Mouse (Mus musculus) neural tube, embryonic 11.5 days (tissue): ENCODE data around the gene Mypn. TPM values are rescaled to one million over a fixed set of nuclear protein-coding genes. Genes with fewer than 3 reads are reported as not detected.

Experiments
- ATAC-seq: fragments of 200-750 bp; cut with Nextera tagmentation; 2 replicates; pipeline ENCODE4 v1.8.0; 2017; ENCODE audit warnings: moderate number of reproducible peaks, mild to moderate bottlenecking, moderate TSS enrichment, moderate library complexity; ENCODE audit not compliant: insufficient read depth, low FRiP score, low TSS enrichment
- DNase-seq: peaks from one replicate; pipeline ENCODE4 v3.0.0-alpha.2; 2015; ENCODE audit warnings: low spot score
- H3K27ac ChIP-seq: fragments of 300-500 bp; sonication (generic); 2 replicates; pipeline ENCODE4 v1.5.1; 2014; ENCODE audit warnings: low read depth, mild to moderate bottlenecking, low read length
- H3K27me3 ChIP-seq: fragments of 300-500 bp; sonication (generic); 2 replicates; pipeline ENCODE4 v1.6.1; 2014; ENCODE audit warnings: mild to moderate bottlenecking, low read length, mixed read lengths; ENCODE audit not compliant: control insufficient read depth, insufficient read depth
- H3K36me3 ChIP-seq: fragments of 300-500 bp; sonication (generic); 2 replicates; pipeline ENCODE4 v1.6.1; 2014; ENCODE audit warnings: mild to moderate bottlenecking, low read length, moderate library complexity, mixed read lengths; ENCODE audit not compliant: control insufficient read depth, insufficient read depth
- H3K4me1 ChIP-seq: fragments of 300-500 bp; sonication (generic); 2 replicates; pipeline ENCODE4 v1.6.1; 2014; ENCODE audit warnings: low read length, mixed read lengths; ENCODE audit not compliant: control insufficient read depth, insufficient read depth
- H3K4me2 ChIP-seq: fragments of 300-500 bp; sonication (generic); 2 replicates; pipeline ENCODE4 v1.6.1; 2014; ENCODE audit warnings: low read depth, mild to moderate bottlenecking, moderate library complexity
- H3K4me3 ChIP-seq: fragments of 300-500 bp; sonication (generic); 2 replicates; pipeline ENCODE4 v1.5.1; 2014; ENCODE audit warnings: low read depth, low read length
- H3K9ac ChIP-seq: fragments of 300-500 bp; sonication (generic); 2 replicates; pipeline ENCODE4 v1.6.1; 2014; ENCODE audit warnings: mild to moderate bottlenecking, low read length
- H3K9me3 ChIP-seq: fragments of 300-500 bp; sonication (generic); 2 replicates; pipeline ENCODE4 v1.6.1; 2016; ENCODE audit warnings: low read length; ENCODE audit not compliant: control insufficient read depth
- WGBS: fragments of 180-500 bp; shearing (Covaris S2); extraction: QIAGEN DNeasy Blood & Tissue Kit; methylation state at CpG from one replicate; pipeline ENCODE4 v1.1.7; 2014; 5-methylcytosine and 5-hydroxymethylcytosine counted together
- polyA plus RNA-seq: library from polyadenylated mRNA; unstranded; fragments of >200 nt; fragmentation: Nextera tagmentation; extraction: Ambion mirVana; gene quantifications from 2 replicates; pipeline ENCODE4 v1.2.1, GENCODE M21; 2014

Gene Mypn
- polyA plus RNA-seq, 1 experiment from 2014 or later = 0.90 TPM

- WGBS = 63% methylated on average over 2 of the region's 2 CpGs
- Histone ChIP-seq H3K4me1 (peaks cover 5% of the 10 kb centered on the region; the same call in 1 of the 2 replicates), H3K4me2 (no peak overlapping the region), H3K4me3 (no peak overlapping the region), H3K27ac (no peak overlapping the region), H3K27me3 (no peaks in the 10 kb centered on the region), H3K9ac (no peak overlapping the region), H3K36me3 (no peaks in the 10 kb centered on the region), H3K9me3 (no peaks in the 10 kb centered on the region)
- ATAC-seq = no peak
- DNase-seq = no peak
These were observed 37.1 kb upstream of the Mypn start for GRCm38 (mm10) chr10:63240868-63241271.

GRCm38 (mm10) chr10:63239848-63240247 is 36.1 kb upstream of the Mypn start:
- 86% methylated on average over 2 of the region's 2 CpGs for WGBS
- no peak for DNase-seq
- H3K4me2 ChIP-seq = no peak overlapping the region
- no peaks in the 10 kb centered on the region for H3K36me3 ChIP-seq
- no peaks in the 10 kb centered on the region for H3K9me3 ChIP-seq
- ATAC-seq = no peak
- H3K4me3 ChIP-seq = no peak overlapping the region
- H3K27me3 ChIP-seq = no peaks in the 10 kb centered on the region
- H3K9ac ChIP-seq = no peak overlapping the region
- peaks cover 4% of the 10 kb centered on the region; the same call in 1 of the 2 replicates for H3K4me1 ChIP-seq
- H3K27ac ChIP-seq = no peak overlapping the region

GRCm38 (mm10) chr10:63238090-63238489 is 34.3 kb upstream of the Mypn start:
- 84% methylated on average over 4 of the region's 4 CpGs for WGBS
- H3K4me1 ChIP-seq = peaks cover 2% of the 10 kb centered on the region; the same call in 1 of the 2 replicates
- no peak for DNase-seq
- no peak overlapping the region for H3K4me3 ChIP-seq
- no peaks in the 10 kb centered on the region for H3K36me3 ChIP-seq
- no peaks in the 10 kb centered on the region for H3K27me3 ChIP-seq
- no peaks in the 10 kb centered on the region for H3K9me3 ChIP-seq
- no peak overlapping the region for H3K27ac ChIP-seq
- no peak for ATAC-seq
- no peak overlapping the region for H3K9ac ChIP-seq
- H3K4me2 ChIP-seq = no peak overlapping the region

GRCm38 (mm10) chr10:63237206-63237605 is 33.5 kb upstream of the Mypn start:
- H3K4me3 ChIP-seq = no peak overlapping the region

GRCm38 (mm10) chr10:63236663-63237062 is 32.9 kb upstream of the Mypn start:
- Histone ChIP-seq H3K4me2 (no peak overlapping the region), H3K27ac (no peak overlapping the region), H3K27me3 (no peaks in the 10 kb centered on the region), H3K4me3 (no peak overlapping the region), H3K9me3 (no peaks in the 10 kb centered on the region), H3K9ac (no peak overlapping the region), H3K36me3 (no peaks in the 10 kb centered on the region), H3K4me1 (no peaks in the 10 kb centered on the region)
- no peak for DNase-seq
- no peak for ATAC-seq
- 90% methylated on average over 6 of the region's 6 CpGs for WGBS

More at GRCm38 (mm10) chr10:63237206-63237605, 33.5 kb upstream of the Mypn start:
- no peaks in the 10 kb centered on the region for H3K4me1 ChIP-seq
- H3K27me3 ChIP-seq = no peaks in the 10 kb centered on the region
- no peak for DNase-seq
- H3K27ac ChIP-seq = no peak overlapping the region
- 89% methylated on average over 2 of the region's 2 CpGs for WGBS
- no peaks in the 10 kb centered on the region for H3K9me3 ChIP-seq
- no peak overlapping the region for H3K9ac ChIP-seq
- H3K36me3 ChIP-seq = no peaks in the 10 kb centered on the region
- ATAC-seq = no peak
- H3K4me2 ChIP-seq = no peak overlapping the region

- DNase-seq (no peak), ATAC-seq (no peak)
- 84% methylated on average over 8 of the region's 8 CpGs for WGBS
- Histone ChIP-seq H3K4me2 (no peak overlapping the region), H3K4me3 (no peak overlapping the region), H3K9ac (no peak overlapping the region), H3K4me1 (no peaks in the 10 kb centered on the region), H3K27ac (no peak overlapping the region), H3K36me3 (no peaks in the 10 kb centered on the region), H3K9me3 (no peaks in the 10 kb centered on the region), H3K27me3 (no peaks in the 10 kb centered on the region)
These were observed 32.1 kb upstream of the Mypn start for GRCm38 (mm10) chr10:63235889-63236288.

- no peaks in the 10 kb centered on the region for H3K36me3 ChIP-seq
- no peak overlapping the region for H3K4me3 ChIP-seq
- WGBS = 89% methylated on average over 5 of the region's 5 CpGs
- H3K27me3 ChIP-seq = no peaks in the 10 kb centered on the region
- H3K9me3 ChIP-seq = no peaks in the 10 kb centered on the region
- H3K27ac ChIP-seq = no peak overlapping the region
- no peak for DNase-seq
- no peak overlapping the region for H3K9ac ChIP-seq
- no peak for ATAC-seq
- no peak overlapping the region for H3K4me2 ChIP-seq
- H3K4me1 ChIP-seq = no peaks in the 10 kb centered on the region
These were observed 30.4 kb upstream of the Mypn start for GRCm38 (mm10) chr10:63234133-63234532.

GRCm38 (mm10) chr10:63231630-63232029 is 27.9 kb upstream of the Mypn start:
- 83% methylated on average over 5 of the region's 5 CpGs for WGBS
- Histone ChIP-seq H3K4me1 (no peaks in the 10 kb centered on the region), H3K4me3 (no peak overlapping the region), H3K9me3 (no peaks in the 10 kb centered on the region), H3K27ac (no peak overlapping the region), H3K9ac (no peak overlapping the region), H3K4me2 (no peak overlapping the region), H3K36me3 (no peaks in the 10 kb centered on the region), H3K27me3 (no peaks in the 10 kb centered on the region)
- no peak for DNase-seq
- no peak for ATAC-seq

- H3K4me3 ChIP-seq = no peak overlapping the region
- H3K27me3 ChIP-seq = no peaks in the 10 kb centered on the region
- DNase-seq = no peak
- H3K27ac ChIP-seq = no peak overlapping the region
- no peaks in the 10 kb centered on the region for H3K4me1 ChIP-seq
- no peaks in the 10 kb centered on the region for H3K36me3 ChIP-seq
- no peak overlapping the region for H3K9ac ChIP-seq
- no peaks in the 10 kb centered on the region for H3K9me3 ChIP-seq
- no peak for ATAC-seq
- WGBS = 35% methylated on average over 3 of the region's 5 CpGs
- H3K4me2 ChIP-seq = no peak overlapping the region
These were observed 27.1 kb upstream of the Mypn start for GRCm38 (mm10) chr10:63230854-63231253.
